Mouse (Mus musculus): Measurements from ENCODE around the gene Ccin.

DNA sequence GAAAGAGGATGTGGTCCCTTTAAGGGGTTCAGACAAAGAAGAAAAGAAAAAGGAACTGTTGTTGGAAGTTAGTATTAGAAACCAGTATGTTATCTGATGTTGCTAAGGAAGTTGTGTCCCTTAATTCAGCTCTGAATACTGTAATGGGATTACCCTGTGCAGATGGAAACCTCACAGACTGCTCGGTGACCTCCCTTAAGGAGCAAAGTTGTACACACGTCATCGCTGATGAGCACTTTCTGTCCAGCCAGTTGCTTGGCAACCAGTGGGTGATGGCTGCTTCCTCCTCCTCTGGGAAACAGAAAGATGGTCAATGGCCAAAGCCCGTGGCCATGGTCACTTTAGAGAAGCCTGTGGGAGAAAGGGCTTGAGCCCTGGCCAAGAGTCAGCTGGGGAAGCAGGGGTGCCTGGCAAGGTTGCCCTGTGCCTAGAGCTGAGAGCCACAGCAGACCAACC is 9.7 kb upstream of the Ccin start:
- no peak for TF ChIP-seq CTCF (conservative IDR thresholded peaks at IDR 0.05; ENCODE audit: low read length)
- TF ChIP-seq NANOG (IDR thresholded peaks at IDR 0.05; ENCODE audit: borderline replicate concordance, low read length): no peak
- TF ChIP-seq POU5F1 (IDR thresholded peaks at IDR 0.05; ENCODE audit: borderline replicate concordance, low read length): no peak
